Mouse (Mus musculus): ENCODE results near the gene Crat. TPM values are rescaled to one million over a fixed set of nuclear protein-coding genes. Genes with fewer than 3 reads are reported as not detected.

Crat gene
- polyA plus RNA-seq, 1 experiment from 2014 or later, result 61.5 TPM

DNA sequence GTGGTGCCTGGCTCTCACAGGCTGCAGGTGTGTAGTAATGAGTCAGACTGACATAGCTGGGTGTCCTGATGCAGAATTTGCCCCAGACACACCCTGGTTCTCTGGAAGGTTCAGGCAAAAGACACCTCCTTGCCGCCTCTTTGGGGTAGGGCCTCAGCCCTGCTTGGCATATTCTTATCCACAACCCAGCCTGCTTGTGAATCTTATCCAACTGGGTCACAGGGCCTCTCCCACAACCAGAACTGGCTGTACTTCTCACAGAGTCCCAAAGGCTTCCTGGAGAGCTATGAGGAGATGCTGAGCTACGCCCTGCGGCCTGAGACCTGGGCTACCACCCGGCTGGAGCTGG, 34.3 kb downstream of the Crat start:
- peaks cover 37% of the 10 kb centered on the region for H3K36me3 ChIP-seq (ENCODE audit: control insufficient read depth, insufficient read depth, low read length)
- no peak overlapping the region for H3K9ac ChIP-seq (ENCODE audit: low read depth, low read length)
- no peak overlapping the region for H3K4me2 ChIP-seq
- no peak overlapping the region for H3K4me3 ChIP-seq (ENCODE audit: low read depth, low read length)
- H3K9me3 ChIP-seq (replicated peaks; ENCODE audit: control insufficient read depth, low read length), result no peaks in the 10 kb centered on the region
- H3K27me3 ChIP-seq (ENCODE audit: control insufficient read depth, insufficient read depth, low read length), result no peaks in the 10 kb centered on the region
- ATAC-seq (replicated peaks; ENCODE audit: insufficient number of reproducible peaks, low FRiP score, low TSS enrichment), result 0 out of 2 replicates have a peak, but pooled peaks have one; percentile 11
- H3K4me1 ChIP-seq (ENCODE audit: control insufficient read depth, insufficient read depth, low read length), result no peaks in the 10 kb centered on the region
- WGBS (ENCODE audit: insufficient replicate concordance), result 89% methylated on average over 4 of the region's 4 CpGs
- H3K27ac ChIP-seq (ENCODE audit: low read depth, low read length), result no peak overlapping the region

- ATAC-seq (replicated peaks; ENCODE audit: insufficient number of reproducible peaks, low FRiP score, low TSS enrichment), result no peak; the same call in 1 of the 2 replicates
- Histone ChIP-seq H3K36me3 (ENCODE audit: control insufficient read depth, insufficient read depth, low read length) (peaks cover 42% of the 10 kb centered on the region), H3K4me3 (ENCODE audit: low read depth, low read length) (no peak overlapping the region), H3K9me3 (replicated peaks; ENCODE audit: control insufficient read depth, low read length) (no peaks in the 10 kb centered on the region), H3K9ac (ENCODE audit: low read depth, low read length) (no peak overlapping the region), H3K4me1 (ENCODE audit: control insufficient read depth, insufficient read depth, low read length) (no peaks in the 10 kb centered on the region), H3K27ac (ENCODE audit: low read depth, low read length) (peak overlapping the region; percentile 54; the same call in 1 of the 2 replicates), H3K4me2 (peak overlapping the region; percentile 27; the same call in 1 of the 2 replicates), H3K27me3 (ENCODE audit: control insufficient read depth, insufficient read depth, low read length) (no peaks in the 10 kb centered on the region)
- 84% methylated on average over 10 of the region's 10 CpGs for WGBS (ENCODE audit: insufficient replicate concordance)
These were observed 34.8 kb downstream of the Crat start for GRCm38 (mm10) chr2:30380564-30381376.

DNA sequence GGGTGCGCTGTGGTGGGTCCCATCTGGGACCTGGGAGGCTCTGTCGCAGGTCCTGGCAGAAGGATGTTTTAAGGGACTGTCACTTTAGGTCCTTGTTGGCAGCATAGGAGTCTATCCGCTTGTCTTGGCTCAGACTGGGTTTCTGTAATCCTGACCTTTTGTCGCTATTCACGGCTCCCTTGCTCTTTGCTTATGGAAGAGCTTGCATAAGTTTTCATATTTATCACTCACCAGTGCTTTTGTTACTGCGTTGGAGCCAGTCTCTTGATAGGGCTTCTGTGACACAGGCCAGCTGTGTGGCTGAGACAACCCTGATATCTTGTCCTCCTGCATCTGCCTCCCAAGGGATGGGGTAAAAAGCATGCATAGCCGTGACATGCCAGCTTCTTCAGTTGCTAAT, 36.3 kb downstream of the Crat start:
- no peak overlapping the region for H3K4me3 ChIP-seq (ENCODE audit: low read depth, low read length)
- ATAC-seq (replicated peaks; ENCODE audit: insufficient number of reproducible peaks, low FRiP score, low TSS enrichment), result no peak
- H3K9me3 ChIP-seq (replicated peaks; ENCODE audit: control insufficient read depth, low read length), result no peaks in the 10 kb centered on the region
- peaks cover 45% of the 10 kb centered on the region for H3K36me3 ChIP-seq (ENCODE audit: control insufficient read depth, insufficient read depth, low read length)
- no peaks in the 10 kb centered on the region for H3K4me1 ChIP-seq (ENCODE audit: control insufficient read depth, insufficient read depth, low read length)
- H3K4me2 ChIP-seq, result no peak overlapping the region
- no peak overlapping the region for H3K9ac ChIP-seq (ENCODE audit: low read depth, low read length)
- WGBS (ENCODE audit: insufficient replicate concordance), result 82% methylated on average over 7 of the region's 7 CpGs
- H3K27me3 ChIP-seq (ENCODE audit: control insufficient read depth, insufficient read depth, low read length), result no peaks in the 10 kb centered on the region
- H3K27ac ChIP-seq (ENCODE audit: low read depth, low read length), result no peak overlapping the region

GRCm38 (mm10) chr2:30377721-30378120, 37.9 kb downstream of the Crat start:
- H3K36me3 ChIP-seq (ENCODE audit: control insufficient read depth, insufficient read depth, low read length), result peaks cover 51% of the 10 kb centered on the region
- no peak overlapping the region for H3K9ac ChIP-seq (ENCODE audit: low read depth, low read length)
- ATAC-seq (replicated peaks; ENCODE audit: insufficient number of reproducible peaks, low FRiP score, low TSS enrichment), result 0 out of 2 replicates have a peak, but pooled peaks have one; percentile 24
- H3K4me2 ChIP-seq, result no peak overlapping the region
- 77% methylated on average over 5 of the region's 5 CpGs for WGBS (ENCODE audit: insufficient replicate concordance)
- no peak overlapping the region for H3K4me3 ChIP-seq (ENCODE audit: low read depth, low read length)
- no peaks in the 10 kb centered on the region for H3K4me1 ChIP-seq (ENCODE audit: control insufficient read depth, insufficient read depth, low read length)
- H3K9me3 ChIP-seq (replicated peaks; ENCODE audit: control insufficient read depth, low read length), result no peaks in the 10 kb centered on the region
- no peak overlapping the region for H3K27ac ChIP-seq (ENCODE audit: low read depth, low read length)
- no peaks in the 10 kb centered on the region for H3K27me3 ChIP-seq (ENCODE audit: control insufficient read depth, insufficient read depth, low read length)

DNA sequence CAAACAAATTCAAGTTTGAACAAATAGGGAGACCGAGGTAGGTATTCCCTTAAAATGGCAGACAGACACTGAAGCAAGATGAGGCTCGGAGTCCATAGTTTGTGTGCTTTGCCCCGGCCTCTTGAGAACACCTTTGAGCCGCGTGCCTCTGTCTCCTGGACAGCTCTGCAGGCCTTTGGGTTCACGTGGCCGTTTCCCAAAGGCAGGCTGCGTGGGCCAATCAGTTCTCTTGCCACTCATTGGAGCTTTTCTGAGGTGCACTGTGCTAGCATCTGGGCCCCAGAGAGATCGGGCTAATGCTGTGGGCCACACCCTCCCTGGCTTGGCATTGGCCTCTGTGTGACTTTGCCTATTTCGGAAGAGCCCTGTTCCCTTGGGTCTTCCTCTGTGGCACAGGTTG, 39.7 kb downstream of the Crat start:
- 94% methylated on average over 10 of the region's 10 CpGs for WGBS (ENCODE audit: insufficient replicate concordance)
- H3K4me3 ChIP-seq (ENCODE audit: low read depth, low read length), result no peak overlapping the region
- H3K4me1 ChIP-seq (ENCODE audit: control insufficient read depth, insufficient read depth, low read length), result no peaks in the 10 kb centered on the region
- no peak overlapping the region for H3K4me2 ChIP-seq
- no peak overlapping the region for H3K27ac ChIP-seq (ENCODE audit: low read depth, low read length)
- no peak for ATAC-seq (replicated peaks; ENCODE audit: insufficient number of reproducible peaks, low FRiP score, low TSS enrichment)
- H3K36me3 ChIP-seq (ENCODE audit: control insufficient read depth, insufficient read depth, low read length), result peaks cover 55% of the 10 kb centered on the region
- H3K27me3 ChIP-seq (ENCODE audit: control insufficient read depth, insufficient read depth, low read length), result no peaks in the 10 kb centered on the region
- no peak overlapping the region for H3K9ac ChIP-seq (ENCODE audit: low read depth, low read length)
- no peaks in the 10 kb centered on the region for H3K9me3 ChIP-seq (replicated peaks; ENCODE audit: control insufficient read depth, low read length)

GRCm38 (mm10) chr2:30372726-30373125, 42.9 kb downstream of the Crat start:
- no peaks in the 10 kb centered on the region for H3K9me3 ChIP-seq (replicated peaks; ENCODE audit: control insufficient read depth, low read length)
- H3K9ac ChIP-seq (ENCODE audit: low read depth, low read length), result no peak overlapping the region
- peaks cover 59% of the 10 kb centered on the region for H3K36me3 ChIP-seq (ENCODE audit: control insufficient read depth, insufficient read depth, low read length)
- H3K27ac ChIP-seq (ENCODE audit: low read depth, low read length), result no peak overlapping the region
- no peaks in the 10 kb centered on the region for H3K4me1 ChIP-seq (ENCODE audit: control insufficient read depth, insufficient read depth, low read length)
- no peak overlapping the region for H3K4me3 ChIP-seq (ENCODE audit: low read depth, low read length)
- 96% methylated on average over 5 of the region's 5 CpGs for WGBS (ENCODE audit: insufficient replicate concordance)
- no peaks in the 10 kb centered on the region for H3K27me3 ChIP-seq (ENCODE audit: control insufficient read depth, insufficient read depth, low read length)
- no peak for ATAC-seq (replicated peaks; ENCODE audit: insufficient number of reproducible peaks, low FRiP score, low TSS enrichment)
- H3K4me2 ChIP-seq, result no peak overlapping the region

- Histone ChIP-seq H3K9me3 (replicated peaks; ENCODE audit: control insufficient read depth, low read length) (no peaks in the 10 kb centered on the region), H3K4me2 (no peak overlapping the region), H3K36me3 (ENCODE audit: control insufficient read depth, insufficient read depth, low read length) (peaks cover 65% of the 10 kb centered on the region), H3K27ac (ENCODE audit: low read depth, low read length) (no peak overlapping the region), H3K4me3 (ENCODE audit: low read depth, low read length) (no peak overlapping the region), H3K9ac (ENCODE audit: low read depth, low read length) (no peak overlapping the region), H3K4me1 (ENCODE audit: control insufficient read depth, insufficient read depth, low read length) (no peaks in the 10 kb centered on the region; the same call in 1 of the 2 replicates), H3K27me3 (ENCODE audit: control insufficient read depth, insufficient read depth, low read length) (no peaks in the 10 kb centered on the region)
- 91% methylated on average over 8 of the region's 8 CpGs for WGBS (ENCODE audit: insufficient replicate concordance)
- ATAC-seq (replicated peaks; ENCODE audit: insufficient number of reproducible peaks, low FRiP score, low TSS enrichment), result no peak
These were observed 44.1 kb downstream of the Crat start for GRCm38 (mm10) chr2:30371544-30371943.

- peaks cover 15% of the 10 kb centered on the region for H3K4me1 ChIP-seq (ENCODE audit: control insufficient read depth, insufficient read depth, low read length)
- H3K4me2 ChIP-seq, result 0 out of 2 replicates have a peak overlapping the region, but pooled peaks have one; percentile 9
- WGBS (ENCODE audit: insufficient replicate concordance), result 68% methylated on average over 5 of the region's 5 CpGs
- no peak for ATAC-seq (replicated peaks; ENCODE audit: insufficient number of reproducible peaks, low FRiP score, low TSS enrichment)
- no peaks in the 10 kb centered on the region for H3K27me3 ChIP-seq (ENCODE audit: control insufficient read depth, insufficient read depth, low read length)
- no peak overlapping the region for H3K4me3 ChIP-seq (ENCODE audit: low read depth, low read length)
- H3K9me3 ChIP-seq (replicated peaks; ENCODE audit: control insufficient read depth, low read length), result no peaks in the 10 kb centered on the region; the same call in 1 of the 2 replicates
- no peak overlapping the region for H3K9ac ChIP-seq (ENCODE audit: low read depth, low read length)
- H3K27ac ChIP-seq (ENCODE audit: low read depth, low read length), result no peak overlapping the region
- H3K36me3 ChIP-seq (ENCODE audit: control insufficient read depth, insufficient read depth, low read length), result peaks cover 33% of the 10 kb centered on the region
These were observed 49.4 kb downstream of the Crat start for GRCm38 (mm10) chr2:30366203-30366602.

Measured in heart, embryonic 11.5 days (tissue).